9 mouse cellular contexts compared by ENCODE assay signal in genomic region chr2:59424729-59425128, GRCm38 (mm10). TPM values are rescaled to one million over a fixed set of nuclear protein-coding genes. Genes with fewer than 3 reads are reported as not detected.
DNase-seq lines count a peak whose midpoint lies in the region; ATAC-seq and TF ChIP-seq lines count a peak whose summit lies in the region.
"Had no signal": no experiment of that assay in that cellular context is flagged by ENCODE, and none has a peak within 500 bp of the region (broad histone marks: within the 10 kb centered on the region; RNA-seq: fewer than 3 reads in every experiment).

No protein-coding gene starts in this region.

- H3K9me3 ChIP-seq in liver, postnatal 0 days (ENCODE audit: low read length), result no peaks in the 10 kb centered on the region
- H3K9me3 ChIP-seq in liver, embryonic 12.5 days (replicated peaks), result no peaks in the 10 kb centered on the region
- H3K9me3 ChIP-seq in embryonic facial prominence, embryonic 10.5 days, result no peaks in the 10 kb centered on the region
- no peaks in the 10 kb centered on the region for H3K9me3 ChIP-seq in hindbrain, embryonic 12.5 days (replicated peaks)
- H3K9me3 ChIP-seq in limb, embryonic 10.5 days (replicated peaks), result no peaks in the 10 kb centered on the region

- H3K27ac ChIP-seq in liver, postnatal 0 days (ENCODE audit: low read depth), result no peak overlapping the region
- H3K27ac ChIP-seq in liver, embryonic 12.5 days, result no peak overlapping the region
- H3K27ac ChIP-seq in embryonic facial prominence, embryonic 10.5 days (replicated peaks), result no peak overlapping the region
- H3K27ac ChIP-seq in hindbrain, embryonic 12.5 days, result no peak overlapping the region
- H3K27ac ChIP-seq in limb, embryonic 10.5 days, result no peak overlapping the region

- no peaks in the 10 kb centered on the region for H3K36me3 ChIP-seq in liver, postnatal 0 days (replicated peaks; ENCODE audit: insufficient read depth, low read length)
- H3K36me3 ChIP-seq in liver, embryonic 12.5 days, result no peaks in the 10 kb centered on the region
- no peaks in the 10 kb centered on the region for H3K36me3 ChIP-seq in embryonic facial prominence, embryonic 10.5 days (replicated peaks)
- H3K36me3 ChIP-seq in hindbrain, embryonic 12.5 days, result no peaks in the 10 kb centered on the region
- H3K36me3 ChIP-seq in limb, embryonic 10.5 days, result no peaks in the 10 kb centered on the region

- WGBS in liver, postnatal 0 days (ENCODE audit: insufficient replicate concordance), result 59% methylated on average over 5 of the region's 5 CpGs
- 51% methylated on average over 5 of the region's 5 CpGs for WGBS in liver, embryonic 12.5 days (ENCODE audit: insufficient replicate concordance)
- WGBS in embryonic facial prominence, embryonic 10.5 days, result 46% methylated on average over 5 of the region's 5 CpGs
- 61% methylated on average over 5 of the region's 5 CpGs for WGBS in hindbrain, embryonic 12.5 days
- WGBS in limb, embryonic 10.5 days, result 35% methylated on average over 5 of the region's 5 CpGs

- H3K4me3 ChIP-seq in liver, postnatal 0 days (ENCODE audit: low read depth, low read length), result no peak overlapping the region
- no peak overlapping the region for H3K4me3 ChIP-seq in liver, embryonic 12.5 days
- H3K4me3 ChIP-seq in embryonic facial prominence, embryonic 10.5 days, result no peak overlapping the region
- no peak overlapping the region for H3K4me3 ChIP-seq in hindbrain, embryonic 12.5 days
- H3K4me3 ChIP-seq in limb, embryonic 10.5 days, result no peak overlapping the region
- H3K4me3 ChIP-seq: megakaryocyte, embryonic 14.5 days had no signal

- no peak for ATAC-seq in liver, postnatal 0 days
- ATAC-seq in liver, embryonic 12.5 days, result no peak
- peak; percentile 64 for ATAC-seq in hindbrain, embryonic 12.5 days (ENCODE audit: low FRiP score)

- no peak for TF ChIP-seq EP300 in liver, postnatal 0 days (IDR thresholded peaks at IDR 0.05; ENCODE audit: low read depth)

- H3K9ac ChIP-seq in liver, postnatal 0 days (replicated peaks), result no peak overlapping the region
- no peak overlapping the region for H3K9ac ChIP-seq in liver, embryonic 12.5 days
- no peak overlapping the region for H3K9ac ChIP-seq in hindbrain, embryonic 12.5 days

- TF ChIP-seq CTCF in liver, postnatal 0 days (IDR thresholded peaks at IDR 0.05; ENCODE audit: low read depth), result peak; percentile 47

- no peaks in the 10 kb centered on the region for H3K4me1 ChIP-seq in liver, postnatal 0 days (ENCODE audit: insufficient read depth)
- no peaks in the 10 kb centered on the region for H3K4me1 ChIP-seq in liver, embryonic 12.5 days
- peaks cover 19% of the 10 kb centered on the region for H3K4me1 ChIP-seq in embryonic facial prominence, embryonic 10.5 days
- H3K4me1 ChIP-seq in hindbrain, embryonic 12.5 days, result no peaks in the 10 kb centered on the region
- peaks cover 25% of the 10 kb centered on the region for H3K4me1 ChIP-seq in limb, embryonic 10.5 days
- H3K4me1 ChIP-seq: megakaryocyte, embryonic 14.5 days had no signal

- DNase-seq in liver, postnatal 0 days, result no peak
- peak; percentile 50 for DNase-seq in embryonic facial prominence, embryonic 10.5 days (ENCODE audit: low spot score)
- peak; percentile 48 for DNase-seq in limb, embryonic 10.5 days (ENCODE audit: low spot score)
- peak; percentile 69 for DNase-seq in retina, postnatal 1 day
- DNase-seq in thymus, postnatal 25 days, result no peak
- no peak for DNase-seq in adrenal gland, adult 2 months

- no peak overlapping the region for H3K4me2 ChIP-seq in liver, postnatal 0 days (ENCODE audit: low read depth, low read length)
- H3K4me2 ChIP-seq in liver, embryonic 12.5 days, result no peak overlapping the region
- no peak overlapping the region for H3K4me2 ChIP-seq in hindbrain, embryonic 12.5 days (replicated peaks)

- no peaks in the 10 kb centered on the region for H3K27me3 ChIP-seq in liver, postnatal 0 days (ENCODE audit: insufficient read depth, low read length)
- no peaks in the 10 kb centered on the region for H3K27me3 ChIP-seq in liver, embryonic 12.5 days (replicated peaks)
- H3K27me3 ChIP-seq in embryonic facial prominence, embryonic 10.5 days (replicated peaks; ENCODE audit: low read depth, poor library complexity, severe bottlenecking), result no peaks in the 10 kb centered on the region
- H3K27me3 ChIP-seq in hindbrain, embryonic 12.5 days, result no peaks in the 10 kb centered on the region
- no peaks in the 10 kb centered on the region for H3K27me3 ChIP-seq in limb, embryonic 10.5 days (ENCODE audit: low read depth, poor library complexity, severe bottlenecking)

RNA-seq across cellular contexts. Expression of gene Dapl1, which starts 59.7 kb away (rescaled TPM):
- polyA plus RNA-seq in liver, postnatal 0 days (2015; fragmentation: Nextera tagmentation; extraction: Ambion mirVana), result not detected in 2 replicates
- not detected in 2 replicates for polyA plus RNA-seq in liver, embryonic 12.5 days (2016; fragmentation: Nextera tagmentation; extraction: Ambion mirVana)
- 8.5 and 11.3 TPM in 2 replicates for polyA plus RNA-seq in embryonic facial prominence, embryonic 10.5 days (2016; fragmentation: Nextera tagmentation; extraction: Ambion mirVana)
- 1.6 and 3.4 TPM in 2 replicates for polyA plus RNA-seq in hindbrain, embryonic 12.5 days (2016; fragmentation: Nextera tagmentation; extraction: Ambion mirVana)
- polyA plus RNA-seq in limb, embryonic 10.5 days (2016; fragmentation: Nextera tagmentation; extraction: Ambion mirVana), result 0.36 and 0.94 TPM in 2 replicates
- total RNA-seq in adrenal gland, adult 2 months (2021), result not detected
- polyA plus RNA-seq in adrenal gland, adult 2 months (2012; rRNA removed), result not detected in 2 replicates

Comparison
In these comparisons a context has a peak if more than half of its experiments do, and no peak if none do; other contexts are left out.
1. DNase-seq: peak in embryonic facial prominence, embryonic 10.5 days (single experiment), limb, embryonic 10.5 days (single experiment) and retina, postnatal 1 day (single experiment); none in liver, postnatal 0 days (single experiment), thymus, postnatal 25 days (single experiment) and adrenal gland, adult 2 months (single experiment).